Mouse (Mus musculus) embryonic fibroblast, embryonic 13.5 days (primary cell): ENCODE results near the gene Depdc1b.

Source experiments
- CTCF ChIP-seq: IDR thresholded peaks from 2 replicates; pipeline ENCODE4 v1.5.1; 2011; ENCODE audit warnings: mild to moderate bottlenecking, control low read depth, low read length, moderate library complexity, borderline replicate concordance; ENCODE audit not compliant: insufficient read depth
- POLR2A ChIP-seq: IDR thresholded peaks from 2 replicates; pipeline ENCODE4 v1.6.1; 2011; ENCODE audit warnings: low read depth, mild to moderate bottlenecking, control low read depth, low read length, moderate library complexity

DNA sequence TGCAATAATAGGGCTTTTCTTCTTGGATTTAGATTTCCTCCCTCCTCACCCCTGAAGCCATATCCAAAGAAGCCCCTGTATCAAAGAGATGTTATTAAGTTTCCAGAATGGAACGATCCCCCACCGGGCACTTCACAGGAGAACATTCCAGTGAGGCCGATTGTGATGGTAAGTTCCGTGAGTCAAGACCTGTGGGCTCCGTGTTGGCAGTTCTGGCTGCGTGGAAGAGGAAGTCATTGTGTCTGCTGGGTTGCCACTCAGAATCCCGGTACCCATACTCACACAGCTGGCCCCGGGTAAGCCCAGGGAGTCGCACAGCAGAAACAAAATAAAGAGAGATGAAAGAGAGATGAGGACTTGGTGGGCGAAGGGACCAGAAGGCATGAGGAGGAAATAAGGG, 41.2 kb downstream of the Depdc1b start:
- TF ChIP-seq CTCF (no peak), POLR2A (no peak)
